Mouse (Mus musculus): Measurements from ENCODE around the gene Pgpep1. TPM values are rescaled to one million over a fixed set of nuclear protein-coding genes. Genes with fewer than 3 reads are reported as not detected.

Pgpep1 gene
- total RNA-seq, 2 experiments from 2014 or later = 25.8 to 31.9 TPM

- DNase-seq (ENCODE audit: low spot score in 2 of 2) = no peak
These were observed 3.5 kb upstream of the Pgpep1 start for GRCm38 (mm10) chr8:70663691-70664090.

GRCm38 (mm10) chr8:70659604-70660272, 450 bp downstream of the Pgpep1 start:
- peak; percentile 75 to 86 for DNase-seq (ENCODE audit: low spot score in 2 of 2)

DNA sequence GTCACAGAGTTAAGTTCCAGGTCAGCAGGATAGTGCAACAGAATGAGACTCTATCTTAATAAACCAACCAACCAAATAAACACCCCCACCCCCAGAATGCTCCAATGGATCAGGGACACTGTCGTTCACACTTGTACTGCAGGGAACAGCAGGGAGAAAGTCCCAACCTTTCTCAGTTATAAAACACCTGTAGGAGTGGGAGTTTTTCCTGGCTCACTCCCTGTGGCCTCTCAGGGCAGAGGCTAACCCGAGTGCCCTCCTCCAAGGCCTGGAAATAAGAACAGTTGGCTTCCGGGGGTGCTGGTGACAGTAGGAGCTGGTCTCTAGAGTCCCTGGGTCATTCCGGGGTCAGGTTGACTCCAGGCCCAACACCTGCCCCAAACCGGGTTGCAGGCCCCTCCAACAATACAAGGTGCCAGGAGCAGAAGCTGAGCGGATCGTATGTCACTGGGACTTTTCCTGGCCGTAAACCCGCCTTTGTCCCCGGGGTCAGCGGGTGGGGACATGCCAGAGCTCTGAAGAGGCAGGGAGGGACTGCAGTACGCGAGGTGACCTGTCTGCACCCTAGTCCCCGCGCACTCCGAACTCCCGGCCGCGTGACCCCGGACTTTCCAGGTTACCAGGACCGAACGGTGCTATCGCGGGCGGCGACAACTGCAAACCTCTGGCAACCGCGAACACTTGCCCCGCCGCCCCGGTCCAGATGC, 1.1 kb downstream of the Pgpep1 start:
- no peak for DNase-seq (ENCODE audit: low spot score in 2 of 2)

- no peak for DNase-seq (ENCODE audit: low spot score in 2 of 2)
These were observed 2.4 kb downstream of the Pgpep1 start for GRCm38 (mm10) chr8:70657739-70658138.

GRCm38 (mm10) chr8:70657214-70657613, 3.0 kb downstream of the Pgpep1 start:
- no peak for DNase-seq (ENCODE audit: low spot score in 2 of 2)

DNA sequence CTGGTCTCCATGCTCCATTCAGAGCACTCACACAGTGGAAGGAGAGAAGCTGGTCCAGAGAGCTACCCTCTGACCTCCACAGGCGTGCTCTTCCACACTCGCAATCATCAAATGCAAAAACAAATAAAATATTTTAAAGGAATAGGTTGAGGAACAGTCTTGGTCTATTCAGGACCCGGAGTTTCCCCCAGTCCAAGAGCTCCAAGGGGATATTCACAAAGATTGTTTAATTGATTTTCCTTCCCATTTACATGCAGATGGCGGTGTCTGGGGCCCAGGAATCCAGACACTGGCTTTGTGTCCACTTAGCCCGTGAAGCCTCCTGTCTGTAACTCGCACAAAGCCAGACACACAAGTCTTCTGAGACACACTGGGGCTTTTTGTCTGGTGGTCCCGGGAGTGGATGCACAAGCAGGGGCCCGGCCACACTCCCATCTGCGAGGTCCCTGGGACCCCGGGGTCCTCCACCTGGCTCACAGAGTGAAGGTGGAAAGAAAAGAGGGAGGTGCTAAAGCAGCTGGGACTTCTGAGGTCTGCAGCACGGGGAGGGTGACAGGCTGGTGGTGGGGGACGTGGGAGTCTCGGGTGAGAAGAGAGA, 3.9 kb downstream of the Pgpep1 start:
- DNase-seq (ENCODE audit: low spot score in 2 of 2) = peak; percentile 30 to 50

DNA sequence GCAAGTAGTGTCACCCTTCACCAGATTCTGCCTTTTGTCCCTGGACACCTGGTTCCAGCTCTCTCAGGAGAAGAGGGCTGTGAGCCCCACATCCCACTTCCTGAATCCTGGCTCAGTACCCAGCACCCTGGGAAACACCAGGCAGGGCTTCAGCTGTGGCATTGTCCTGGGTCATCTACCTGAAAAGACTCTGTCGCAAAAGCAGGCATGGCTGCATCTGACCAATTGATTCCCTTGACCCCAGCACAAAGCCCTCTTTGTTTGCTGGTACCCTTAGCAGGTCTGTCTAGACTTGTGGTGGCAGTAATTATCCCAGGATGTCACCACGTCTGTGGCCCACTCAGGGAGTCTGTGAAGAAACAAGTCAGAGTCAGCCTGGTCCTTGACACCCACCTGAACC, 4.7 kb downstream of the Pgpep1 start:
- no peak for DNase-seq (ENCODE audit: low spot score in 2 of 2)

DNA sequence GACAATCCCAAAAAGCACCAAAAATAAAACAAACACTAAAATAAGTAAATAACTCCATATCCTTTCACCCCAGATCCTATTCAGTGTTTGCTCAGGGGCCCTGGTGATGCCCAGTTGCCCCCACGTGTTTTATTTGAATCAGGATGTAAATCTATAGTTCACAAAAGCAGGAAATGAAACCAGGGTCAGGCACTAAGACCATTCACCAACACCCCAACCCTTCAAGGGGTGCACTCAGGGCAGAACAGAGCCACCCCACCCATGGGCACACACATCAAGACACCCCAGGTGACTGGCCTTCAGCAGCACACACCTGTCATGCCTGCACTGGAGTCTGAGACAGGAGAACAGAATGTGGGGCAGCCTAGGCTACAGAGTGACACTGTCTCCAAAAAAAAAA, 6.1 kb downstream of the Pgpep1 start:
- no peak for DNase-seq (ENCODE audit: low spot score in 2 of 2)

- peak; percentile 61 to 64 for DNase-seq (ENCODE audit: low spot score in 2 of 2)
These were observed 7.0 kb downstream of the Pgpep1 start for GRCm38 (mm10) chr8:70653226-70653625.

GRCm38 (mm10) chr8:70650351-70650750, 9.8 kb downstream of the Pgpep1 start:
- DNase-seq (ENCODE audit: low spot score in 2 of 2) = no peak

- peak; percentile 63 to 73 for DNase-seq (ENCODE audit: low spot score in 2 of 2)
These were observed 10.9 kb downstream of the Pgpep1 start for GRCm38 (mm10) chr8:70649324-70649723.

- no peak for DNase-seq (ENCODE audit: low spot score in 2 of 2)
These were observed 11.3 kb downstream of the Pgpep1 start for GRCm38 (mm10) chr8:70648921-70649320.

DNA sequence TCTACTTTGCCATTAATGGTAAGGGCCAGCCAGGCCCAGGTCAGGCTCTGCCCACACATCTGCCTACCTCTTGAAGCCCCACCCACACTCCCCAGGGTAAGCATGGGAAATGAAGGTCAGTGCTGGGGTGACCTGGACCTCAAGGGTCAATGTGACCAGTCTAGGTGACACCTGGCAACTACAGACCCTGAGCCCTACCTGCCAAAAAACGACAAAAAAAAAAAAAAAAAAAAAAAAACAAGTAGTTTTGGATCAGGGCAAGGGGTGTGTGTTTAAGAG, 12.1 kb downstream of the Pgpep1 start:
- DNase-seq (ENCODE audit: low spot score in 2 of 2) = no peak

- no peak for DNase-seq (ENCODE audit: low spot score in 2 of 2)
These were observed 12.6 kb downstream of the Pgpep1 start for GRCm38 (mm10) chr8:70647343-70648163.

GRCm38 (mm10) chr8:70646775-70647174, 13.4 kb downstream of the Pgpep1 start:
- DNase-seq (ENCODE audit: low spot score in 2 of 2) = no peak

DNA sequence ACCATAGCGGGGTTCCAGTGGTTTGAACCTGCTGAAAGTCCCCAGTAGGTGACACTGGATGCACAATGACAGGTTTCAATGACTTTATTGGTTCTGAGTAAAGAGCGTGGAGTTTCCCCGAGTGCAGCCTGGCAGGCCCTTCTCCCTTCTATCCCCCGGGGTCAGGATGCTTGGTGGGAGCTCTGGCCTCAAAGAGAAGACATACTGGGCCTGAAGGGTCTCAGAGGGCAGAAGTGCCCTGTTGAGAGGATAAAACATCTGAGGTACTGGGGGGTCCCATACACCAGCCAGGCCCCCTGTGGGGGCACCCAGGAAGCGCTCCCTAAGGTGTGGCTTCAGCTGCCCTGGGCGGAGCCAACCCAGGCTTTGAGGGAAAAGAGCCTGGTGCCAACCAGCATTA, 13.8 kb downstream of the Pgpep1 start:
- no peak for DNase-seq (ENCODE audit: low spot score in 2 of 2)

DNA sequence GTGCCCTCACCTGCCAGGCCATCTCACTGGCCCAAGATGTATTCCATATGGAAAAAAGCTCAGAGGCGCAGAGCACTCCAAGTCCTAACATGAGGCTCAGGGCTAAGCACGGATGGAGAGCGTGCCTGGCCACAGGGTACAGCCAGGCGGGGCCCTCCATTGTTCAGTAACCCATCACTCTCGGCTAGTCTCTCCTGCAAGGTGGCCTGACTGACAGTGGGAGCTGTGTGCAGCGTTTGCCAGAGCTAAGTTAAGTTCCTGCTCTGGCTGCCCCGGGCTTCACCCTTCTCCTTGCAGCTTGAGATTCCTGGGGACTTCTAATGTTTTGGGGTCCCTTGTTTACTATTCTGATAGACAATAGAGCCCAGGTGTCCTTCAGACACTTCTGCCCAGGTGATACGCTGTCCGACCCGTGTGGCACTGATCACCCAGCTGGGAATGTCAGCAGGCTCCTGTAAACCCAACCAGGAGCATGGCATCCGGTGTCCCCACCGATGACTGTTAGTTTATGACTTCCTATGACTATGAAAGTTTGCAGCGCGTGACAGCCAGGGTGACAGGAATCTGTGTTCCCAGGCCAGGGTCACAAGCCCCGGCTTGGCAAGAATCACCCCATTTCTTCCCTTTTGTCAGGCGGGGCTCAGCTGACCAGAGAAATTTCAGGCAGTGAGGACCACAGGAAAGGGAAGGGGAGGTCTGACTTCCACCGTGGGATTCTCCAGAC, 14.5 kb downstream of the Pgpep1 start:
- DNase-seq (ENCODE audit: low spot score in 2 of 2) = no peak

DNA sequence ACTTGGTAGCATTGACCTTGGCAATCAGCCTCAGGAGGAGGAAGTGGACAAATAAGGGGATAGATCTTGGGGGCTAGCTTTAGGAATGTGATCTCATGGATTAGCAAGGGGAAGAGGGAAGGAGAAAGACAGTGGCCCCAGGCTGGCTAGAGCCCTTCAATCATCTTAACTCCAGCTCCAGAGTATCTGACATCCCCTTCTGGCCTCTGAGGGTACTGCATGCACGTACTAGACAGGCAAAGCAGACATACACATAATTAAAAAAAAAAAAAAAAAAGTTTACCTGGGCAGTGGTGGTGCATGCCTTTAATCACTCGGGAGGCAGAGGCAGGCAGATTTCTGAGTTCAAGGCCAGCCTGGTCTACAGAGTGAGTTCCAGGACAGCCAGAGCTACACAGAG, 16.1 kb downstream of the Pgpep1 start:
- no peak for DNase-seq (ENCODE audit: low spot score in 2 of 2)

- no peak for DNase-seq (ENCODE audit: low spot score in 2 of 2)
These were observed 17.2 kb downstream of the Pgpep1 start for GRCm38 (mm10) chr8:70643019-70643418.

GRCm38 (mm10) chr8:70638752-70639151, 21.4 kb downstream of the Pgpep1 start:
- DNase-seq (ENCODE audit: low spot score in 2 of 2) = no peak

GRCm38 (mm10) chr8:70636838-70637237, 23.4 kb downstream of the Pgpep1 start:
- no peak for DNase-seq (ENCODE audit: low spot score in 2 of 2)

Measured in layer of hippocampus, postnatal 10 days (tissue).